Mouse (Mus musculus): ENCODE measurements around the gene Plod3.

GRCm38 (mm10) chr5:137031076-137032032 lies 44.5 kb downstream of the Plod3 start:
- TF ChIP-seq CTCF (IDR thresholded peaks at IDR 0.05; ENCODE audit: low read depth), result no peak
- no peak for TF ChIP-seq EP300 (IDR thresholded peaks at IDR 0.05; ENCODE audit: low read depth)
